Mouse (Mus musculus) right cerebral cortex, adult 18-20 months (tissue): ENCODE results near the gene Cog1.

Source experiments
- DNase-seq: peaks from one replicate; pipeline ENCODE4 v3.0.0; 2022; ENCODE audit warnings: mixed read lengths

Gene Cog1

GRCm38 (mm10) chr11:113668857-113669256, 19.9 kb downstream of the Cog1 start:
- DNase-seq: no peak

GRCm38 (mm10) chr11:113669711-113670110, 20.7 kb downstream of the Cog1 start:
- DNase-seq: no peak

GRCm38 (mm10) chr11:113673614-113674013, 24.6 kb downstream of the Cog1 start:
- DNase-seq: no peak

- no peak for DNase-seq
Observed at GRCm38 (mm10) chr11:113674595-113674994, 25.6 kb downstream of the Cog1 start.

- no peak for DNase-seq
Observed at GRCm38 (mm10) chr11:113676847-113677246, 27.9 kb downstream of the Cog1 start.

GRCm38 (mm10) chr11:113677378-113677777, 28.4 kb downstream of the Cog1 start:
- no peak for DNase-seq

GRCm38 (mm10) chr11:113678373-113678772, 29.4 kb downstream of the Cog1 start:
- DNase-seq: no peak

GRCm38 (mm10) chr11:113680954-113681353, 32.0 kb downstream of the Cog1 start:
- DNase-seq: no peak

GRCm38 (mm10) chr11:113681979-113682378, 33.0 kb downstream of the Cog1 start:
- no peak for DNase-seq

- DNase-seq: peak; percentile 32
Observed at GRCm38 (mm10) chr11:113682897-113683626, 34.1 kb downstream of the Cog1 start.

- no peak for DNase-seq
Observed at GRCm38 (mm10) chr11:113683627-113683956, 34.6 kb downstream of the Cog1 start.

- DNase-seq: peak; percentile 96
Observed at GRCm38 (mm10) chr11:113683957-113684706, 35.2 kb downstream of the Cog1 start, which contains the start of the genes Fam104a and D11Wsu47e. Gene Fam104a (minus strand): TSS chr11:113684155. Gene D11Wsu47e (plus strand): TSS chr11:113684412.

- DNase-seq: no peak
Observed at GRCm38 (mm10) chr11:113684707-113685426, 35.9 kb downstream of the Cog1 start.

GRCm38 (mm10) chr11:113687031-113687430, 38.1 kb downstream of the Cog1 start:
- no peak for DNase-seq

- peak; percentile 33 for DNase-seq
Observed at GRCm38 (mm10) chr11:113690506-113690905, 41.5 kb downstream of the Cog1 start.

GRCm38 (mm10) chr11:113691318-113691717, 42.3 kb downstream of the Cog1 start:
- no peak for DNase-seq

GRCm38 (mm10) chr11:113691851-113692250, 42.9 kb downstream of the Cog1 start:
- DNase-seq: no peak

GRCm38 (mm10) chr11:113697571-113697970, 48.6 kb downstream of the Cog1 start:
- DNase-seq: no peak

GRCm38 (mm10) chr11:113698013-113698545, 49.1 kb downstream of the Cog1 start:
- DNase-seq: no peak

- no peak for DNase-seq
Observed at GRCm38 (mm10) chr11:113699643-113700042, 50.7 kb downstream of the Cog1 start.

GRCm38 (mm10) chr11:113703758-113704157, 54.8 kb downstream of the Cog1 start:
- peak; percentile 76 for DNase-seq

GRCm38 (mm10) chr11:113705966-113706652, 57.1 kb downstream of the Cog1 start:
- no peak for DNase-seq
